Mouse (Mus musculus): ENCODE results near the gene Hist1h4a. TPM values are rescaled to one million over a fixed set of nuclear protein-coding genes. Genes with fewer than 3 reads are reported as not detected.
"Not testable (repeated sequence)": the region's sequence is repeated elsewhere in the genome, so short reads cannot be mapped to it uniquely, and the experiment has no call there.

Hist1h4a gene
- total RNA-seq, 2 experiments from 2014 or later: 162 to 177 TPM

DNA sequence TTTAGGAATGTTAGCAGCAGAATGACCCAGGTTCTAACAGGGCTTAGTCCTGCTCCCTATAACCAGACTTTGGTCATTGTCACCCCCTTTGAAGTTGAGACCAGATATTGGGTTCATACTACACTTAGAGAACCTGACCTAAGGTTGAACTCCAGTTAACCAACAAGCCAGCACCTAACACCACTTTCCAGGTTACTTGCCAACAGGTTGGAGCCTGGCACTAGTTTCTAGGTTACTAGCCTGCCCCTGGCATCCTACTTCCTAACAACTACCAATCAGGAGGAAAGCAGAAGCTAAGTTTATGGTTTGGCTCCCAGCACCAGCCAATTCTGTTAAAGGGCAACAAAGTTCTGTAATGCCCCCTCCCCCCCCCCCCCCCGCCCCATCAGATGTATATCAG lies 35.8 kb downstream of the Hist1h4a start:
- no peak for DNase-seq
- intact Hi-C loops (cut with DNase I): no loop called here

DNA sequence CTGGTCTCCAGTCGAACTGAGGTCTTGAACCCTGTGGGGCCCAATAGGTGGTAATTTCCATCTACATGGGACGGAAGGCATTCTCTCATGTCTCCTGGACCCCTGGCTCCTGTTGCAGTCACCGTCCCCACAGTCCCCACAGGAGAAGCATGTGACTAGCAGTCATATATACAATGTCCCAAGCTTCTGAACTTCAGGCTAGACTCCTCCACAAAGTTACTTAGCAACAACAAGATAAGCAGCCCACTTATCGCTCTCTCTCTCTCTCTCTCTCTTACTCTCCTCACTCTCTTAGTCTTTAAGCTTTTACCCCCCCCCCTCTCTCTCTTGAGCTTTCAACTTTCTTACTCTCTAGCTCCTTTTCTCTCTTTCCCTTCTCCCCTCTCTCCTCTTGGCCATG lies 36.8 kb downstream of the Hist1h4a start:
- no peak for DNase-seq

DNA sequence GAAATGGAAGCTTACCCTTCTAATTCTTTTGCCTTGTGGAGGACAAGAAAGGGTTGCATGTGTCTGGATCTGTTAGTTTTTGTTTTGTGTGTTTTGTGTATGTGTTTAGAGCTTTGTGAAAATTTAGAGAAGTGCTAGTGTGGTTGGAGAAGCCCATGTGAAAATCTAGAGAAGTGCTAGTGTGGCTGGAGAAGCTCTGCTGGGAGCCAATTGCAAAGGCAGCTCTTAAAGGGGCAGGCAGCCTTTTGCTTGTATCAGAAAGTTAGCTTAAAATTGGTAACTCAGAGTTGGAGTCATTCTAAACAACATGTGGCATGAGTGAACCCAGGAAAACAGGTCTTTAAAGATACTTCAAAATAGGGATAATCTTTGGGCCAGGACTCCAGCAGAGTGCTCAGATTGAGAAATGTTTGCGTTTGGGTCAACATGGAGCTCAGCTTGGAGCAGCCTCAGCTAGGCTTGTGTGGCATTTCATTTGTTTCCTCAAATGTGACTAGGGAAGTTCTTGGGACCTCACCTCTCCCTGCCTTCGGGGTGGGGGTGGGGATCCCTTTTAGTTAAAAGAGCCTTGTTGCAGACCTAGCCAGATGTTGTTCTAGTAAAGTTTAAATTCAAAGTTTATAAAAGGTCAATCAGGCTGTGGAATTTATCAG lies 43.3 kb downstream of the Hist1h4a start:
- DNase-seq; intact Hi-C loops (cut with DNase I): not testable (repeated sequence)

More for the DNA sequence above, 36.8 kb downstream of the Hist1h4a start:
- intact Hi-C loops (cut with DNase I): no loop called here

DNA sequence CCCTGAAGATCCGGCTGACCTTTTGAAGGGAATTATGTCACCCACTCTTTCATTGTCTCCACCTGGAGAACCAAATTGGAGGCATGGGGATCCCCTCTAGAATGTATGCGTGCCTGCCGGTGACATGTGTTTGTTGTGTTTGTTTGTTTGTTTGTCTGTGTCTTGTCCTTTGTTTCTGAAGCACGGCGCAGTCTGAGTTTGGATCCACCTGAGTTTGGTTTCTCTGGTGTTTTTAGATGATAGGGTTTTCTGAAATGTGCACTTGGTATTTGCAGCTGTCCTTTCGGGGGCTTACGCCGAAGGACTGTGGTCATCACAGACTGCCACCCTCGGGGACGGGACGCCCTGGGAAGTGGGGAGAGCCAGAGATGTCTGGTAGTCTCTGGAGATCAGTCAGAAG lies 43.9 kb downstream of the Hist1h4a start:
- DNase-seq: no peak
- intact Hi-C loops (cut with DNase I): no loop called here

DNA sequence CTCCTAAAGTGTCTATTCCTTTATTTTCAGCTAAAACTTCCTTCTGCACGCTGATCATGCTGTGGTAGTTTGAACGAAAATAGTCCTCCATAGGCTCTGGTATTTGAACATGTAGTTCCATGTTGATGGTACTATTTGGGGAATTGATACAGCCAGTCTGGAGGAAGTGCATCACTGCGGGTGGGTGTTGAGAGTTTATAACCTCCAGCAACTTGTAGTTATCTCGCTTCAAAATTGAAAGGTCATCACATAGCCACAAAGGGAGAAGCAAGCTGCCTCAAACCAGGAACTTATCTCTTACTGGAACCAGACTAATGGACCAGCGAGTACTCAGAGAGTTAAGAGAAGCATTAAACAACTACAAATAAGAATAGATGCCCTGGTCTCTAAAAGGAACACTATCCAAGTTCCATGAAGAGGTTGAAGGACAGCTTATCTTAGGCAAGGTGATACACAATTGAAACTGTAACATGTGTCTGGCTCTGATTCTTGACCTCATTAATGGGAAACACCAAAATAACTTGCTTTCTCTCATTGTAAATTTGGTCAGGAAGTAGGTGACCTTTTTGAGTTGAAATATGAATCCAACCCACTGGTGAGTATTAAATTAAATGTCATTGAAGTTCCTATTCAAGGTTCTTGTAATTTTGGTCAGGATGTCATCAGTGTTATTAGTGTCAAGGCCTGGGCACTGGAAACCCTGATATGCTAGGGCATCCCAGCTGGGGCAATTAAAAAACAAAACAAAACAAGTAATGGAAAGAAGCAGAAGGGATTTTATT lies 44.6 kb downstream of the Hist1h4a start:
- no peak for DNase-seq
- intact Hi-C loops (cut with DNase I): no loop called here

Small RNAs within 50 kb of the gene (microRNA-seq; reads per million reads assigned to microRNA genes)
- gene Gm44314: 0 reads per million in 2 experiments
- gene Gm44484: 0 reads per million in 2 experiments

Other genes with a start within 250 kb of the Hist1h4a start
- 100 to 1,000 TPM; 743 to 812 TPM for gene Hist1h4h, start 230.2 kb downstream of the Hist1h4a start, total RNA-seq (2021)
- gene Hist1h2af, start 227.3 kb downstream of the Hist1h4a start, total RNA-seq (2021): 100 to 1,000 TPM; 171 to 245 TPM
- gene Hist1h3g, start 225.8 kb downstream of the Hist1h4a start, total RNA-seq (2021): 10 to 100 TPM; 45.9 to 66.2 TPM
- 10 to 100 TPM in 1 of 2 experiments, 1 to 10 TPM in 1; 9.2 to 11.2 TPM for gene Hist1h2bh, start 217.8 kb downstream of the Hist1h4a start, total RNA-seq (2021)
- 10 to 100 TPM; 52.6 to 63.4 TPM for gene Hist1h3f, start 217.2 kb downstream of the Hist1h4a start, total RNA-seq (2021)
- 100 to 1,000 TPM; 308 to 354 TPM for gene Hist1h4f, start 209.6 kb downstream of the Hist1h4a start, total RNA-seq (2021)
- gene Hist1h1d, start 208.0 kb downstream of the Hist1h4a start, total RNA-seq (2021): 10 to 100 TPM; 16.9 to 20.1 TPM
- 100 to 1,000 TPM; 125 to 161 TPM for gene Hist1h3e, start 198.9 kb downstream of the Hist1h4a start, total RNA-seq (2021)
- gene Hist1h2ae, start 190.0 kb downstream of the Hist1h4a start, total RNA-seq (2021): 10 to 100 TPM; 38.7 to 42.6 TPM
- gene Hist1h2bg, start 189.8 kb downstream of the Hist1h4a start, total RNA-seq (2021): 100 to 1,000 TPM; 285 to 300 TPM
- 100 to 1,000 TPM; 116 to 129 TPM for gene Hist1h2bf, start 187.0 kb downstream of the Hist1h4a start, total RNA-seq (2021)
- 10 to 100 TPM; 32.3 to 37.7 TPM for gene Hist1h2ad, start 186.8 kb downstream of the Hist1h4a start, total RNA-seq (2021)
- gene Hist1h3d, start 185.5 kb downstream of the Hist1h4a start, total RNA-seq (2021): 10 to 100 TPM; 26.2 to 30.6 TPM
- 100 to 1,000 TPM; 167 to 189 TPM for gene Hist1h4d, start 179.6 kb downstream of the Hist1h4a start, total RNA-seq (2021)
- 10 to 100 TPM; 18.8 to 19.8 TPM for gene Hist1h2be, start 140.1 kb downstream of the Hist1h4a start, total RNA-seq (2021)
- gene Hist1h1e, start 138.7 kb downstream of the Hist1h4a start, total RNA-seq (2021): 100 to 1,000 TPM; 138 to 168 TPM
- gene Hist1h2ac, start 77.3 kb downstream of the Hist1h4a start, total RNA-seq (2021): 1 to 10 TPM; 5.1 to 6.2 TPM
- gene Hist1h2bc, start 77.0 kb downstream of the Hist1h4a start, total RNA-seq (2021): 10 to 100 TPM; 50.8 to 51.3 TPM
- gene Hist1h1t, start 65.4 kb downstream of the Hist1h4a start, total RNA-seq (2021): under 1 TPM; 0.29 to 0.67 TPM
- gene Hist1h4c, start 62.8 kb downstream of the Hist1h4a start, total RNA-seq (2021): 100 to 1,000 TPM; 105 to 116 TPM
- gene Hfe, start 50.4 kb downstream of the Hist1h4a start, total RNA-seq (2021): 10 to 100 TPM; 26.7 to 32.4 TPM
- 100 to 1,000 TPM; 299 to 383 TPM for gene Hist1h1c, start 22.4 kb downstream of the Hist1h4a start, total RNA-seq (2021)
- gene Hist1h3c, start 15.6 kb downstream of the Hist1h4a start, total RNA-seq (2021): 100 to 1,000 TPM in 1 of 2 experiments, 10 to 100 TPM in 1; 84.0 to 101 TPM
- gene Hist1h2bb, start 14.5 kb downstream of the Hist1h4a start, total RNA-seq (2021): 100 to 1,000 TPM; 105 to 106 TPM
- gene Hist1h2ab, start 10.1 kb downstream of the Hist1h4a start, total RNA-seq (2021): 100 to 1,000 TPM; 166 to 169 TPM
- 100 to 1,000 TPM; 221 to 266 TPM for gene Hist1h3b, start 9.0 kb downstream of the Hist1h4a start, total RNA-seq (2021)
- 100 to 1,000 TPM; 130 to 151 TPM for gene Hist1h4b, start 4.2 kb downstream of the Hist1h4a start, total RNA-seq (2021)
- 100 to 1,000 TPM; 160 to 202 TPM for gene Hist1h3a, start 1.2 kb upstream of the Hist1h4a start, total RNA-seq (2021)
- 100 to 1,000 TPM; 109 to 127 TPM for gene Hist1h1a, start 2.4 kb upstream of the Hist1h4a start, total RNA-seq (2021)
- gene Trim38, start 8.7 kb upstream of the Hist1h4a start, total RNA-seq (2021): not detected
- gene Slc17a2, start 45.8 kb upstream of the Hist1h4a start, total RNA-seq (2021): not detected
- gene Slc17a3, start 78.2 kb upstream of the Hist1h4a start, total RNA-seq (2021): not detected
- gene Slc17a1, start 106.5 kb upstream of the Hist1h4a start, total RNA-seq (2021): not detected
- not detected for gene Slc17a4, start 153.8 kb upstream of the Hist1h4a start, total RNA-seq (2021)
- not detected for gene Hist1h2ba, start 172.9 kb upstream of the Hist1h4a start, total RNA-seq (2021)
- not detected for gene Hist1h2aa, start 173.2 kb upstream of the Hist1h4a start, total RNA-seq (2021)
- gene Scgn, start 230.0 kb upstream of the Hist1h4a start, total RNA-seq (2021): not detected

All from heart, postnatal 10 days (tissue).